Mouse (Mus musculus) olfactory bulb, adult 2 months (tissue): Measurements from ENCODE around the gene Exosc8.

Experiments used
- CTCF ChIP-seq: fragments of 200-500 bp; IDR thresholded peaks from 2 replicates; pipeline ENCODE4 v1.5.1; 2012; ENCODE audit warnings: low read depth, mild to moderate bottlenecking, low read length, moderate library complexity; ENCODE audit not compliant: insufficient read depth
- POLR2A ChIP-seq: fragments of 200-500 bp; IDR thresholded peaks from 2 replicates; pipeline ENCODE4 v1.6.1; 2012; ENCODE audit warnings: mild to moderate bottlenecking, low read depth, low read length, moderate library complexity; ENCODE audit not compliant: insufficient read depth

DNA sequence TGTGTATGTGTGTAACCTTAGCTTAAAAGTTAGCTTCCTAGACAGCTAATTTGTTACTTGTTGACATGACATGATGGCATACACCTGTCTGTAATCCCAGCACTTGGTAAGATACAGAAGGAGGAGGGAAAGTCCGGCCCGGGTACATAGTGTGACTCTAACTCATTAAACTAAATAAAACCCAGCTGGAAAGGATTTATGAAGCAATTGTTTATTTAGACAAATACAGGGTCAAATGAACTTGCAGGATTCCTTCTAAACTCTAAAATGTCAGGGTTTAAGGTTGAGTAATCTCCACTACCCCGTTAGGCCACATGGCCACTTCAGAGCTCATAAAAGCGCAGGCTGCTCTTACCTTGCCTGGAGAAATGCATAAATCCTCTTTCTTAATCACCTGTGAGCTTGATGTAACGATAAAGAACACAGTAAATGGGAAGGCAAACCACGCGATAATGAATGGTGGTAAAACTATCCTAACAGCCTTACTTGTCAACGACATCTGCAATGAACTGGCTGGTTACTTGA is 3.5 kb downstream of the Exosc8 start:
- TF ChIP-seq CTCF, result no peak
- no peak for TF ChIP-seq POLR2A
